Mouse (Mus musculus) megakaryocyte-erythroid progenitor cell, adult 5-6 weeks (primary cell): Measurements from ENCODE around the gene Zmiz1. TPM values are rescaled to one million over a fixed set of nuclear protein-coding genes. Genes with fewer than 3 reads are reported as not detected.

Experiments used
- ATAC-seq: replicated peaks from 2 replicates; pipeline ENCODE4 v1.8.0; 2016; ENCODE audit warnings: mild to moderate bottlenecking, inconsistent platforms; ENCODE audit not compliant: severe bottlenecking, poor library complexity, low FRiP score, low TSS enrichment
- total RNA-seq, 2 experiments: library from RNA; stranded (forward) in 1 of 2; stranded (reverse) in 1 of 2; fragments of 200-1000, 215-1000 nt in 1 of 2; fragments of >200 nt in 1 of 2; fragmentation: Nextera tagmentation in 1 of 2; gene quantifications; 2 replicates each; pipeline ENCODE4 v1.2.3; 2014 to 2017

Zmiz1 gene
- total RNA-seq, 2 experiments from 2014 or later, result 12.6 to 51.3 TPM

DNA sequence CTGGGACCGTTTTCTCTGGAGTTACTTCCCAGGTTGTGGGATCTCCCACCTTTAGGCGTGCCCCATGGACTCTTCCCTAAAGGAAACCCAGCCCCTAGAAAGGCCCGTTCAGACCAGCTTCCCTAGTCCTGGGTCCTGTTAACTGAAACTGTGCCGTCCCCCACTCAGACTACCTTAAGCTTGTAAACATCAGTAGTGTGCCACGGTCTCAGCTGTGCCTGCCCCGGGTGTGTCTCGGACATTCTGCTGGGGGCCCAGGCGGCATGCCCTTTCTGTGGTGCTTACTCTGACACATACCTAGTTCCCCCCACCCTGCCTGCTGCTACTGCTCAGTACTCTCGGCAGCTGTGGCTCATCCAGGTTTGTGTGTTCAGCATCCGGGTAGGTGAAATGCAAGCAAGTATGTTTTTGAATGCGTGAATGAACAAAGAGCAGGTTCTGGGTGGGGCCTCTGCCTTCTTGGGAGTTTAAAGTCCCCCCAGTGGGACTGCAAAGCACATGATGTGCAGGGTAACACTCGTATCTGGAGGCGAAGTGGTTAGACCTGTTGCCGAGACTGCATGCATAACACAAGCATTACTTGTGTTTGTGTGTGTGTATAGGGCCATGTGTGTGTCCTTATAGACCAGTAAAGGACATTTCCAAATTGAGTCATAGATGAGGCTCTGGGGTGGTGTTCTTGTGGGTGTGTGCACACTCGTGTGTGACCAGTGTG is 157.2 kb downstream of the Zmiz1 start:
- ATAC-seq, result no peak

DNA sequence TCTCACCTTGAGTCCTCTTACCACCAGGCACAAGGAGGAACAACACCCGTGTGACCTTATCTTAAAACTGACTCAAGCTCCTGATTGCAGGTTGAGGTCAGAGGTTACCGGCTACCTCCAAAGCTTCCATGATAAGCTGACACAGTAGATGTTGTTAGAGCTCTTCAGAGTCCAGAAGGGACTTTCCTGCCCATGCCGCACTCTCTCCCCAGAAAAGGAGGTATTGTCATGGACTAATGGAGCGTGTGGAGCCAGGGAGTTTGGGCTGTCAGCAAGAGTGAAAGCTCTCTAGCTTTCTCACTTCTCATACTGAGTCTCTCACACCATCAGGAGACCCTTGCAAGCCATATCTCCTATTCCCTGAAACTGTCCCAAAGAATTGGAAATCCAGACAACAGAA is 158.3 kb downstream of the Zmiz1 start:
- ATAC-seq, result no peak

DNA sequence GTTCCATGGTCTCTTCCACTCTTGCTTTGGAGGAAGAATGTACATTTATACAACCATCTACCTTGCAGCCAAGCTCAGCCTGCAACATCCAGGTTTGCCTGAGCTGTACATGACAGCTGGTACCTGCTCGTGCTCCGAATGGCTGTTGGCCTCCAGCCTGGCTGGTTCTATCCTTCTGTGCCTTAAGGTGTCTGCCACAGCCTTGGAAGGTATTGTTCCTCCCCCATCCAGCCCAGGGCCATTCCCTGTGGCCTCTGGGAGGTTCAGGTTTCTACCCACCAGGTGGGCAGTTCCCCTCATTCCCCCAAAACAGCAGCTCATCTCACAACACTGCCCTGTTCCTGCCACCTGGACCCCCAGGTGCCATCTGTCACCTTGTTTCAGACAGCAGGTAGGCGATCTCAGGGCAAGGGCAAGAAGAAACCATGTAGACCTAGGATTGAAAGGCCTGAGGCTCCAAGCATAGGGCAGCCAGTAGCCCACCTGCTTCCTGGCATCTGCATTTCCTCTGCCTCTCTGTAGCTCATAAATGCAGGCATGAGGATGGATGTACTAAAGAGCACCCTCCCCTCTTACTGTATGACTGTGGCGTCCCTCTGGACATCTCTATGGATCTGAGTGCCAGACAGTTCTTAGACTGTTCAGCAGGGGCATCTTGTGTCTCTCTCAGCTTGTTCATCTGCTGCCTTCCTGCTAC is 160.2 kb downstream of the Zmiz1 start:
- no peak for ATAC-seq

DNA sequence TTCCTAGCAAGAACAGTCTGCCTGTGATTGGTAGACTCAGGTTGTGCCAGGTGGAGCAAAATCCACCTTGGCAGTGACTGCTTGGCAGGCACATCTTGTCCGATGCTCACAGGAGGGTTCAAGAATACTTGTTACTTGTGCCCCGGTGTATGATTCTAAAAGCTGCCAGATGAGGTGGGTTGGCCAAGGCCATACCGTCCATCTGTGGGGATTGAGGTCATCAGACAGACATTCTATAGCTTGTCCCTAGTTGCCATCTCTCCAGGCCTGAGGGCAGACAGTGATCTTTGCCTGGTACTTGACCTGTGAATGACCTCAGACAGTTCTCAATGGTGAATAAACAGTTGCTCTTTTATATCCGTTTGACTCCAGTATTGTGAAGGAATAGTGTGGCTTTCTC is 161.8 kb downstream of the Zmiz1 start:
- ATAC-seq, result no peak

DNA sequence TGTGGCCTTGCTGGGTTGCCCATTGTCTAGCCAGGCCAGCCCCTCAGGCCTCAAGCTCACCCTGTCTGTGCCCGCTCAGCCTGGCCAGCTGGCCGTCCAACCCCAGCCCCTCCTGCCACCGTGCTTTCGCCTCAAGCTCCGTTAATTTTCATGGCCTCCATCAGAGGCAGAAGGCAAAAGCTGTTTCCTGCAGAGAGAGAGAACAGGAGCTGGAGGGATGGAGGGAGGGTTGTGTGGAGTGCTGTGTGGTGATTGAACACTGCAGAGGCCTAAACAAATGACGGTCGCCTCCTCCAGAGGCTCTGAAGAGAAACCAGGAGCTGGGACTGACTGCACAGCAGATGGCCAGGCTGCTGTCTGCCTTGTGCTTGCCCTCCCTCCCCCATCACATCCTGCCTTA is 164.7 kb downstream of the Zmiz1 start:
- ATAC-seq, result no peak

DNA sequence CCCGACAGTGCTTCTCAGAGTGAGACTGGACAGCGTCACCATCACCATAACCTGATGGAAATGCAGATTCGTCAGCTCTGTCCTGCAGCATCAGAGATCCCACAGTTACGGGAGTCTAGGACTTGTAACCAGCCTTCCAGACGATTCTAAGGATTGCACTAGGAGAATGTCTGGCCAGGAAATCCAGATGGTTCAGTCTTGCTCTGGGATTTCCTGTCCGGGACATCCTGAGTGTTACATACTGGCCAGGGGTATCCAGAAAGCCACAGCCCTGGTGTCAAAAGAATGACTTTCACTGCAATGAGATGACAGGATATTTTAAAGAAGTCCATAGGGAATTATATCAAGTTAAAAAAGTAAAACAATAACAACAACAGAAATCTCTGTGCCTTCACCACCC is 165.7 kb downstream of the Zmiz1 start:
- no peak for ATAC-seq

DNA sequence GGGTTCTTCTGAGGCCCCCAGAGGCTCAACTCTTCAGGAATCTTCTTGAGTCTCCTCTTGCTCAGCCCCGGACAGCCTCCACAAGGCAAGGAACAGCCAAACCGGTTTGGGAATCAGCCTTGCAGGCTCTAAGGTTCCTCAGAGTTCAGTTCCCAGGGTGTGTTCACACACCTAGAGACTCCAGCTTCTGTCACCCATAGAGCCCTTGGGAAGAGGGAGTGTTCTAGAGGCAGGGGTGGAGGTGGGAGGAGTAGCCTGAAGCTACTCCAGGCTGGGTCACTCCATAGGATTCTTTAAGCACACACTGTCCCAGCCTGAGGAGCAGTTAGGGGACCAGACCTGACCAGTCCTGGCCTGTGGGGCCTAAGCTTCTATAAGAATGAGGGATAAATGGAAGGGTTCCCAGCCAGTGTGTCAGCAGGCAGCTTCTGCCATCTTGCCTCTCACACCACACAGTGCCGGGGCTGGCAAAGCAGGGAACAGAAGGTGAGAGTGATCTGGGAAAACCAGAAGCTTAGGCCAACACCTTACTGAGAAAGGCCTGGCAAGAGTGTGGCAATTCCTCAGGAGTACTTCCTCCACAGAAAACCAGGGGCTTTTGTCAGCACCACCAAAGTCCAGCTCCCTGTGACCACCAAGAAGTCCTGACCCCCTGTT is 168.7 kb downstream of the Zmiz1 start:
- ATAC-seq, result no peak

DNA sequence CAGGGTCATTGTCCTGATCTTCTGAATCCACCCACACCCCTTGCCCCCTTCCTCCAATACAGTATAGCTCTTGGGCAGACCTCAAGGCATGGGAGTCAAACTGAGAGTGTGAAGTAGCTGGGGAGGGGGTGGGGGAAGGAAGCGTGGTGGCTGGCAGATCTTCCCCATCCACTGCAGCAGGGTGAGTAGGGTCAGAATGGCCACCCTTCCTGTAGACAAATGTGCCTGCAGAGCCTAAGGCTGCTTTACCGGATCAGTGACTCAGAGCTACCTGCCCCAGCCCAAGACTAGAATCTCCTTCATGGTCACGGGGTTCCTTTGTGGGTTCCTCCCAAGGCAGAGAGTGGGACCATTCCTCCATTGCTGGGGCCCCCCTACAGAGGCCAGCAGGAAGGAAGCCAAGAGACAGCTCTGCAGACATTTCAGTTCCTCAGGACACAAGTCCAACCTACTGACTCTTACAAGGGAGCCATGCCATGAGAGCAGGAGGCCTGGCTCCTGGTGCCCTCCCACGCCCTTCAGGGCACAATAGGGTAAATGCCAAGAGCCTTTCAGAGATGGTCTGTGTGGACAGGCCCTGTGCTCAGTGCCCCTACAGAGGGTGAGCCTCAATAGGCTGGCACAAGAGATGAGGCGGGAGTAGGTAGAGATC is 169.6 kb downstream of the Zmiz1 start:
- no peak for ATAC-seq

DNA sequence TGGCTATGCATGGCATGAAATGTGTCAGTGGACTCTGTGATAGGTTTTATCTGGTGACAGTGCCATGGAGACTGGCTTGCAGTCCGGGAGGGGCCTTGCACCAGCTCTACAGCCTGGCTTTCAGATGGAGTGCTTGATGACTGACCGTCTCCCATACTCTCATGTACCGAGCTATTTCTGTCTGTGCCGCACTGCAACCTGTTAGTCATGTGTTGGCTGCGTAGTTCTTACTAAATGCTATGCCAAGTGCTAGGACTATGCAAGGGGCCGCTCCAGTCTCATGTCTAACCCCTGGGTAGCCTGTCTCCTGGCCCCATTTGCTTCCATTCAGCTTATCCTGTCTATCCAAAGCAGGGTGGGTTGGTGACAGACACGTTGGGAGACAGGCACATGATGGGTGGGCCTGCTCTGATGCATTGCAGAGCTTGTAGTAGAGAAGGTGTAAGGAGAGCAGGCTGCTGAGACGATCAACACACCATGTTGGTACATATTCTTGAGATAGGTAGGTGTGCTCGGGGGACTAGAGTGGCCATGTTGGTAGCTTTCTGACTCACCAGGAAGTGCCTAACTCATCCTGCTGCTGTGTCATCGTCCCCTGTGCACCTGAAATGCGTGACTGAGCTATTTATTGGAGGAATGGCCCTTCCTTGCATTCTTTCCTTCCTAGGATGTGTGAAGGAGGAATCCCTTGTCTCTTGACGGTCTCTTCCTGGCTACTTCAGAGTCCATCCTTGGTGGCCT is 171.1 kb downstream of the Zmiz1 start:
- no peak for ATAC-seq

DNA sequence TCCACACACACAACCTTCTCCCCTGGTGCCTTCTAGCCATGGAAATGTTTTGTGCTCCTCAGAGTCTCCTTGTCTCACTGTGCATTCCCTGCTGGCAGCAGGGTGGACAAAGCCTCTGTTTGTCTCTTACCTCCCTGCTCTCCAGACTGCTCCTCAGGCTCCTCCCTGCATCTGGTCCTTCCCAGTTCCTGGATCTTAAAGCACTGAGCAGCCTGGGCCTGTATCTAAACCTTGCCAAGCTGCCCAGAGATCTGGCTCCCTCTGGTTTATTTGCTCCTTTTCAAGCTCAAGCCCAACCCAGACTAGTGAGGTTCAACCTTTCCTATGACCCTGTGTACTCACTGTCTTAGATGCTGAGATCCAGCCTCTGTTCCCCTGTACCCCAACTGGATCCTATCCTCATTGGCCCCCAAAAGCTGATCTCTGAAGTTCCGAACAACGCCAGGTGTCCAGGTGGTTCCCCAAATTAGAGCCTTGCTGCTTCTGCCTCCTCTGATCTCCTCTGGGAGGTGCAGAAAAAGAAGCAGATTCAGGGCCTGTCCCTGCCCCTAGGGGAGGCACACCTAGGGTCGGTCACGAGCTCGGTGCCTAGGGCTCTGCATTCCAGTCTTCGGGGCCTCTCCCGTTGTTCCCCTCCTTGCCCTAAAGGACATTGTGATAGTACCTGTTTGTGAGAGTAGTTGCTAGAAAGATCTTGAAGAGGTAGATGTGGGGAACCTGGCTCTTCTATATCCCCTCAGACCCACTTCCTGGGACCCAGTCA is 171.8 kb downstream of the Zmiz1 start:
- no peak for ATAC-seq

DNA sequence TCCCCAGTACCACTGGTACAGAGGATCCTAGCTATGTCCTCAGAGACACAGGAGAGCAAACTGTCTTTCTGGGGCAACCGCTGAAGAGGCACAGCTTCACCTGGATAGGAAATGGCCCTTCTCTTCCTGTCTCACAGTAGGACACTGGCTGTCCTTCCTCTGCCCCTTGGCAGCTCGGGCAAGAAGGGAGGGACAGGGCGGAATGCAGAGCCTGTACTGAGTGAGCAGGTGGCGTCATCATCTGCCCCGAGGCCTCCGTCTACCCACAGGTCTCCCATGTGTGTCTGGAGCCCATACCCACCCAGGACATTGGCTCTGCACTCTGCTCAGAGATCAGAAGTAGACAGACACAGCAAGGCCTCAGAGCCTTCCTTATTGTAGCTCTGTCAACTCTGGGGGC is 172.5 kb downstream of the Zmiz1 start:
- ATAC-seq, result no peak

DNA sequence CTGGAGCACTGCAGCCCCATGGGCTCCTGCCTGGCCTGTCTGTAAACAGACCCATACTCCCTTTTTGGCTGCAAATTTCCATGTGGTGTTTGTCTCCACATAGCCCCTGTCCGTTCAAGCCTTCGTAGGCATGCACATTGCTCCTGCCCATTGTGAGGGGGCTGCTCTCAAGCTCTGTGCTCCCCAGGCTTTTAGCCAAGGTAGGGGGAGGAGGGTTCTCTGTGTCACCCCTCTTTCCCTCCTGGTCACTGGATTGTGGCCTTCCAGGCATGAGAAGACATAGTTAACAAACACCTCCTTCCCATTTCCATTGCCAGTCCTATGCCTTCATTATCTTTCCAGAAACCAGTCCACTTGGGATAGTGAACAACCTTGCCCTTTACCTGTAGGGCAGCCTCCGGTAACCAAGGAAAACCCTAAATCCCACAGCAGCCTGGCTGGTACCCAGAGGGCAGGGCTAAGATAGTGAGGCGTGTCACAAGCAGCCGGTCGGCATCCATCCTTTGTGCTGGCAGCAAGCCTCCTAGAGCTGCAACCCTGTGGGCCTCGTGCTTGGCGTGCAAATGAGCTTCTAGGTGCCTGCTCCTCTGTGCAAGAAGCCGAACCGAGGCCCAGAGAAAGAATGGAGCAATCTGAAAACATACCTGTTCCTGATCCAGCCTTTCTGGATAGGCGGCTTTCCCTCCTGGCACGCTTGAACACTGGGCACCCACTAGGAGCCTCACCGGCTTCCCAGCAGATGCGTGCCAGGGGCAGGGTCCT is 174.7 kb downstream of the Zmiz1 start:
- peak; percentile 25; the same call in 1 of the 2 replicates for ATAC-seq

DNA sequence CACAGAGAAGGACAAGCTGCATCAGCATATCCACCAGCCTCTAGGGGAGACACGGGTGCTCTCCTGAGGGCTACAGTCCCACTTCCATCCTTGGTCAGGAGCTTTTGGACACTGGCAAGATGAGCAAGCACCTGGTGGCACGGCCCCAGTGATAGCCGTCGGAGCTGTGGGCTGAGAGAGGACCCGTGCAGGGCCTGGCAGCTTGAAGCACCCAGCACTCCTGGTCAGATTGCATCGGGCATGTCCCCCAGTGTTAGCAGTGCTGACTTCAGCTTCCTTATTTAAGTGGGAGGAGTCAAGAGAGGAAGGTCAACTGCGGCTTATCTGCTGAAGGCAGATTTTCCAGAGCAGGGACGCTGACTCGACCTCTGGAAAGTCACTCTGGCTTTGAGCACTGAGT is 175.3 kb downstream of the Zmiz1 start:
- ATAC-seq, result peak; percentile 83

DNA sequence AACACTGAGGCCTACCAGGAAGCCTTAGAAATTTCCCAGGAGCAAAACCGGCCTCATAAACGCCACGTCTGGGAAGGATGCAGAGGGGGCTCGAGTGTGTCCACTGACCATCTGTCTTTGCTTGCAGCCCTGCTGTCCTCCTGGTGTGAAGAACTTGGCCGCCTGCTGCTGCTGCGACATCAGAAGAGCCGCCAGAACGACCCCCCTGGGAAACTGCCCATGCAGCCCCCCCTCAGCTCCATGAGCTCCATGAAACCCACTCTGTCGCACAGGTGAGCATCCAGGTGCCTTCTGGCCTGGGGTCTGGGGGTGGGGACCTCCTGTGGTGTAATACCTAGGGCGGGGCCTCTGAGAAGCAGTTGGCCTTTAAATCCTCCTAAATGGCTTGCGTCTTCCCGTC is 176.8 kb downstream of the Zmiz1 start:
- no peak for ATAC-seq

DNA sequence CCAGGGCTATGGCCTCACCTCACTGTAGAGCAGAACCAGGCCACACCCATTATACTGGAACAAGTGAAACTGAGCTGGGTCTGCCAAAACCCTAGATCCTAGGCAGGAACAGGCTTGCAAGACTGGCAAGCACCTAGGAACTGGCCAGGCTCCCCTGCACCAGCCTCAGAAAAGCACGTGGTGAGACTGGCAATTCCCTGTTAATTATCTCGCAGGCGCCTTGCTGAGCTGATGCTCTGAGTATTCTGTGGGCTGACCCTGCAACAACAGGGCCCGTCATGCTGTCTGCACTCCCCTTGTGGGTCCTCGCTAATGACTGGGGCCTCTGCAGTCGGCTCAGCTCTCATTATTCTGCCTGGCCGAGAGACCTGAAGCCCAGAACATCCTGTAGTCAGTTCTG is 177.3 kb downstream of the Zmiz1 start:
- no peak for ATAC-seq

DNA sequence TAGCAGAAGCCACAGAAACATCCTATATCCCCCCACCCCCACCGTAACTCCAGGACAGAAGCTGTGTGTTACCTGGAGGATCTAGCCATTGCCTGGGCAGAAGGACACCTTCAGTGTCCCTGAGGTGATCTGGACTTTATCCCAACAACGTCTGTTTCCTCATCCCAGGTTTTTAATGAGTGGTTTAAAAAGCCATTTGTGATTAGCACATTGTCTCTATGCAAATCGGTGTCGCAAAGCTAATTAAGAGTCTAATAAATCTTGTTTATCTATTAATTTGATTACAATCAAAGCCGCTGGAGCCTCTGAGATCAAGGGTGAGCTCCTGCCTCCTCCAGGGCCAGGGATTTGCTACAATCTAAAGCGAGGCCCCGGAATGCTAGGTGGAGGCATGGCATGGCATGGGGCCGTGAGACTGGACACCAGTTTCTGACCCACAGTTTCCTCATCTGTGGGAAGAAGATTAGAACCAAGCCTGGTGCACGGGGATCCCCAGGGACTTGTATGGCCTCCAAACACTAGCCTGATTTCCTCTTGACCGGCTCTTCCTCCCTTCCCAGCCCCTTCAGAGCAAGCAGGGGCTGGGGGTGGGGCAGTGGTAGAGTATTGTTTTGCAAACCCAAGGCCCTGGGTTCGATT is 180.3 kb downstream of the Zmiz1 start:
- no peak for ATAC-seq

DNA sequence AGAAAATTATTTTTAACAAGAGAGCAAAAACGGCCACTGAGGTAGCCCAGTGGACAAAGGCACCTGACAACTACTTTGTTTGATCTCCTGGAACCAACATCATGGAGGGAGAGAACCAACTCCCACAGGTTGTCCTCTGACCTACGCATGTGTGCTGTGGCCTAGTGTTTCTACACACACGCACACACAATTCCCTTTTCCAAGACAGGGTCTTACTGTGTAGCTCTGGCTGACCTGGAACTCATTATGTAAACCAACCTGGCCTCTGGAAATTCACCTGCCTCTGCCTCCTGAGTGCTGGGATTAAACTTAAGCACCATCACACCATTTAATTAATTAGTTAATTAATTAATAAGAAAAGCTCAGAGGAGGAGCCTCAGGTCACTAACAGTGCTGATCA is 181.0 kb downstream of the Zmiz1 start:
- no peak for ATAC-seq
